Mouse (Mus musculus): ENCODE data around the gene Kiz.

Kiz gene

DNA sequence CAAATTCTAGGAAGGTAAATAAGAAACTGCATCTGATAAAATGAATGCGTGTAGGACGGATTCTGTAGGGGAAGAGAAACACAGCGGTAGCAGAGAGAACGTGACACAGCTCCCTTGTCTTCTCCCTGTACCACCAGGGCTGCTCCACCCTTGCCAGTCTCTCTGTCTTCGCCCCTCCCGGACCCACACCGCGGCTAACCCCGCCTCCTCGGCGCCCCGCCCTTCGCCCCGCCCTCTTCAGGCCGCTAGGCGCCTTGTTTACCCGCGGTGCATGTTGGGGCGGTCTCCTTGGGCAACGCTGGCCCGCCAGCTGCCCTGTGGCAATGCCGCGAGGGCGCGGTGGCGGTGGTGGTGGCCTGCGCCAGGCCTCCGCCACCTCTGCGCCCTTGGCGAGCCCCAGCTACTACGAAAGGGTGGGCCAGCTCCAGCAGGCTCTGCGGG, at the start of gene Kiz:
Kiz (plus strand) TSS at position 266 of the 441 bp plus-strand sequence.
- DNase-seq (ENCODE audit: low read depth): peak; percentile 77

DNA sequence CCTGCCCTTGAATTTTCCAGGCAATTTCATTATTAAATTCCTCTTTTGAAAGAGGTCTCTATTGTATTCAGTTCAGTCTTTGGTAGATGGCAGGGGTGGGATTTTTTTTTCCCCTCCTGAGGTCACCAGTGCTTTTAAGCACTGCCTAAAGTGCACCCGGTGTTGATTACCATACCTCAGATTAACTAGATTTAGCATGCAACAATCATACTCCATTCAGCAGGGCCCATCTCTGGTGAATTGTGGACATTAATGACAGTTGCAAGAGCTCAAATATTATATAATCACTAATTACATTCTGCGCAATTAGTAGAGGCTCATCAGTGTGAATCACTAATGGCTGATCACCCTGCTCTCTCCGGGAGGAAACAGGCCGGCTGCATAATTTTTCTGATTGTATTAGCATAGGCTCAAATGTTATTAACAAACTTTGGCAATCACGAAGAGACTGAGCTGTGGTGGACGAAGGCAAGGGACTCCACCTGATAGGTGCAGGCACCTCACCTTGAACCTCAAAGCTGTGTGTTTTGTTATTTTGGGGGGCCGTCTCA, 45.9 kb upstream of the Kiz start:
- DNase-seq (ENCODE audit: low read depth): no peak

DNA sequence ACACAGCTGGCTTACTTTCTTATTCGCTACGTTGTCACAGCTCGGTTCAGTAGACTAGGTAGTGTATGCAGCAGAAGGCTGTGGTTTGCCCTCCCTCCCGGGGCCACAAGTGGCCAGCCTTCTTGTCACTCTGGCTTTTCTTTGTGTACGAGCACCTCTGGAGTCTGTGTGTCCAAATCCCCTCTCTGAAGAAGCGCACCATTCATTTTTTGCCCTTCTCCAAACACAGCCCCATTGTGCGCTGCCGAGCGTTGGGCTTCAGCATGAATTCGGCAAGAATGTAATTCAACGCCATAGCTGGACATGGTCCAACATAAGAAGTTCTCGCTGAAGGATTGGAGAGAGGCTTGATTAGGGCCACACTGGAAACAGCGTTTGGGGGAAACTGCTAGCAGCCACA, 45.0 kb upstream of the Kiz start:
- peak; percentile 8 for DNase-seq (ENCODE audit: low read depth)

DNA sequence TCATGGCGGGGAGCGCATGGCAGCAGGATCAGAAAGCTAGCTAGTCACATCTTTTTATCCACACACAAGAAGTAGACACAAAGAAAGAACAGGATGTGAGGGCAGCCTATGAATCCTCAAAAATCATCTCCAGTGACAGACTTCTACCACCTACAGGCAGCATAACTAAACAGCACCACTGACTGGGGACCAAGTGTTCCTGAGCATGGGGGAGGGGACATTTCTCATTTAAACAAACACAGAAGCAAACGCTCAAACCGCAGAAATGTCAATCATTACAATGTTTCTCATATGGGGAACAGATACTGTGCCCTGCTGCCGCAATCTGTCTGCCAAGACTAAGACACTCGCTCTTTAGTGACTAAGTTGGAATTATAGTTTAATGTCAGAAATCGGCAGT, 40.7 kb upstream of the Kiz start:
- DNase-seq (ENCODE audit: low read depth): no peak

DNA sequence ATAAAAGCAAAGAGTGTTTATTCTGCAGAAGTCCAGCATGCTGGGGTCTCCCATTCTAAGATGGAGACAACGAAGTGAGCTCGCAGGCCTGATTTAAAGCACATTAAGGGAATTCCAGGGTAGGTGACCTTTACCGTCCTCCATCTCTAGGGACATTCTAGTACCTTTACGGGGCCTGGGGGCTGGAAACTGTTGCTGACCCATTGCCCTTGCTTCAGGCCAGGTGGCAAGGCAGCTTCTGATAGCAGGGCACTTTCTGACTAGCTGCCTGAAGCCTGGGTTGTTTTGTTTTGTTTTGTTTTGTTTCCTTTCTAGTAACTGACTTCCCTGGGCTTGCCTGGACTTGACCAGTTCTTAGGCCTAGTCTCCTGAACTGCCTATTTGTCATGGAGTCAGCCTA, 36.6 kb upstream of the Kiz start:
- DNase-seq (ENCODE audit: low read depth): no peak

DNA sequence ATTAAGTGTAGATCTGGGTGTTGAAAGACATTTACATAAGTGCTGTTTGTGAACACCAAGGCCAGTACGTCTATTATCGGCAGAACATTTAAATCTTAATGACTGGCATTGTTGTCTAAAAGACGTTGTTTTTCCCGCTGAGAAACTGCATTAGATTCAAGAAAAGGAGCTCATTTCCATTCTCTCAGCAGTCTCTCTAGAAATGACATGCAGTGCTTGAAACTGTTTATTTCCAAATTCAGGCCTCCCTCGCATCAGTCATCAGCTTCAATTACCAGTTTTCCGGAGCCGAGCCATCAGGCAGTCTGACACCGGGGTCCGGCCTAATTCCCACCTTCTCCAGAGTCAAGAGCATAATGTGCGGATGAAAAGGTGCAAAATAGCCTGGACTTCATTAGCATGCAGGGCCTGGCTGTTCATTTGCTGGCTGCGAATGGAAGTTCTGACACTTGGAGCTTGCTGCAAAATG, 32.1 kb upstream of the Kiz start:
- no peak for DNase-seq (ENCODE audit: low read depth)

DNA sequence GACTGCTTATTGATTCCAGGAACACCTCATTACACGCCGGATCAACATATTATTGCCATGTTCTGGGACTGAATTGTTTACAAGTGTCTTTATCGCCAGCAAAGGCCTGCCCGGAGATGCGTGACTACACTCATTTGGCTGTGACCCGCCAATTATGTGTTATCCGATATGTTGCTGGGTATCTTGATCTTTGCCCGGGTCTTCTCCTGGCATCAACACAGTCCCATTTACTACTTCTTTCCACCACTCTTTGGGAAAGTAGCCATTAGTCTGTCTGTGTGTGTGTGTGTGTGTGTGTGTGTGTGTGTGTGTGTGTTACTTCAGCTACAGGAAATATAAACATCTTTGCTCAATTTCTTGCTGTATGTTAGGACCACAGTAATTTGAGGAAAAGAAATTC, 31.6 kb upstream of the Kiz start:
- no peak for DNase-seq (ENCODE audit: low read depth)

DNA sequence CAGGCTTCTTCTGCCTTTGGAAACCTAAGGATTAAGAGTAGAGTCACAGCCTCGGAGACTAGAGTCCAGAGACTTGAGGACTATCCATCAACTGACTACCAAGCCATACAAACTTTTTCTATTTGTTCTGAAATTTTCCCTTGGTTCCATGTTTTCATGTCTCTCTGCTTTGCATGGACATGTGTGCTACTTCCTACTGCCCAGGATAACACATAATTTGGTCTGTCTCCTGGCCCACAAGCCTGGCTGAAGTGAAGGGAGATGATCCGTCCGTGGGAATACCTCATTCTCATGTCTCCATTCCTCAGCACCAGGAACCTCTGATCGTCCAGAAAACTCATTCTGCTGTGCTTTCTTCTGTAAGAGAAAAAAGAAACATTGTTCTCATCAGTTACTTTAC, 27.7 kb upstream of the Kiz start:
- DNase-seq (ENCODE audit: low read depth): no peak

DNA sequence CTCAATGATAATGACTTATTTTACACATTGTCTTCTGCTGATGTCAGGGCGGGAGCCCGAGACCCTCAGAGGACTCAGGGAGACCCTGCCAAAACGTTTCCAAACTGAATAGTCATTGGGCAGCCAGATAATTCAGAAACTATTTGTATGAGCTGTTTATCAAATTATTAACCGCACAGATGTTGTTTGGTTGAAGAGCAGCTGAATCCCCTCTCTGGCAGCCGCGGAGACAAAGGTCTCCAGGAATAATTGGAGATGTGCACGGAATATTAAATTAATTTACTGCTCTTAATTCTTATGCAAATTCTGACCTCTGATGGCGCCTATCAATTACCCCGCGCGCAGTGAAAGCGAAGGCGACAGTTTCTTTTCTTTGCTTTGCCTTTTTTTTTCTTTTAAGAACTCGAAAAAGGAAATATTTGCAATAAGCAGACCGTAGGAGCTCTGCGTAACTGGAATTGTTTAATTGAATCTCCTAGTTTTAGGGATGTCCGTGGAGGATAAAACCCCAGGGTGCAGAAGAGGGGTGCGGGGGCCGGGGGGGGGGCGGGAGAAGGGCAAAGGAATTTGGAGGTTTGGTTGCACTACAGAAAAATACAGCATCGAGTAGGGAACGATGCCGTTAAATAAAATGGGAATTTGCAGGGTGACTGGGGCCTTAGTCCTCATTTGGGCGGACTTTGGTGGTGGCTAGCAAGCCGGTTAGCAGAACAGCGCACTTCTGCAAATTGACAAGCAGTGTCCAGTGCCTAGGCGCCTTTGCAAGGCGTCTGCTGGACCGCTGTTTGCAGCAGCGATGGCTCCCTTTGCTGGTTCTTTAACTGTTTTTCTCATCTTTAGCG, 22.2 kb upstream of the Kiz start:
- no peak for DNase-seq (ENCODE audit: low read depth)

DNA sequence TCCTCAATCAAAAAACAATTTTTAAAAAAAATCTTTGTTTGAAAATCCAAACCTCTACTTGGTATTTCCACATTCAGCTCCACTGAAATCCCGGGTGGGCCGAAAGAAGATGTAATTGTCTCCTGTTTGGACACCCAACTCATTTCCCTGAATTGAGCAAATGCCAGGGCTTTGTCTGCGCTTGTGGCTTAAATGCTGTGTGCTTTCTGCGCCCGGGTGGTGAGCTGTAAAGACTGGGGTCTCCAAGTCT, 21.7 kb upstream of the Kiz start:
- no peak for DNase-seq (ENCODE audit: low read depth)

DNA sequence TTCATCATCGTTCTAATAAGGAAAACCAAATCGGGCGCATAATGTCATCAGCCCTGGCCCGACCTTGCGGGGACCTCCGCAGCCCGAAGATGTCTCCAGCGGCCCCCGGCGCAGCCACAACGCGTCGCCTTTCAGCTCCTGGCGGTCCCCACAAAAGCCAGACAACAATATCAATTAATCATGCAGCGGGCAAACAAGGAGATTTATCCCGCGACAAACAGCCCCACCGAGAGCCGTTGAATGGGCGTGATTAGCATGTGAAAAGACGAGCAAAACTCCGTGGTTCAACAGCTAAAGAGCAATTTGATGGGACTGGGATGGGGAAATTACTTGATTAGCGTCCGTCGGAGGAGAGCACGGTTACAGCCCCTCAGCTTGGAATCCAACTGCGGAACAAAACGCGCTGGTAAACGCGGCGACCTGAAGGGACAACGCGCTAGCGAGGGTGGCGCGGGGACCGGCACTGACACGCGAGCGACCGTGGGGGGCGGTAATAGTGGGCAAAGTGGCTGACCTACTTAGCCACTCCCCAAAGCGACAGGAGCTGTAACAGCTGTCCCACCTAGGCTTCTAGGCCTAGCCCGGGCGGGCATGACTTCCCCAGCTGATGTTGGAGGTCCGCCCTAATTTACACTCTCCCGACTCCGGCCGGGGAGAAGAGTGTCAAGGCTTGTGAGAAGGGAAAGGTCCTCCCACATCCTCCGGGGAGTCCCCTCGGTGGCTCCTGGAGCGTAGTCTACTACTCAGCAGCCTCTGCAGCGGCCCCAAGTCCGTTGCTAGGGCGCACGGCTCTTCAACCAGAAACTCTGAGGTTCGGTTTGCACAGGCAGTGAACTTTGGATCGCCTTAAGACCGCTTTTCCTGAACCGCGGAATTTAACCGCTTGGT, 21.1 kb upstream of the Kiz start:
- DNase-seq (ENCODE audit: low read depth): no peak

DNA sequence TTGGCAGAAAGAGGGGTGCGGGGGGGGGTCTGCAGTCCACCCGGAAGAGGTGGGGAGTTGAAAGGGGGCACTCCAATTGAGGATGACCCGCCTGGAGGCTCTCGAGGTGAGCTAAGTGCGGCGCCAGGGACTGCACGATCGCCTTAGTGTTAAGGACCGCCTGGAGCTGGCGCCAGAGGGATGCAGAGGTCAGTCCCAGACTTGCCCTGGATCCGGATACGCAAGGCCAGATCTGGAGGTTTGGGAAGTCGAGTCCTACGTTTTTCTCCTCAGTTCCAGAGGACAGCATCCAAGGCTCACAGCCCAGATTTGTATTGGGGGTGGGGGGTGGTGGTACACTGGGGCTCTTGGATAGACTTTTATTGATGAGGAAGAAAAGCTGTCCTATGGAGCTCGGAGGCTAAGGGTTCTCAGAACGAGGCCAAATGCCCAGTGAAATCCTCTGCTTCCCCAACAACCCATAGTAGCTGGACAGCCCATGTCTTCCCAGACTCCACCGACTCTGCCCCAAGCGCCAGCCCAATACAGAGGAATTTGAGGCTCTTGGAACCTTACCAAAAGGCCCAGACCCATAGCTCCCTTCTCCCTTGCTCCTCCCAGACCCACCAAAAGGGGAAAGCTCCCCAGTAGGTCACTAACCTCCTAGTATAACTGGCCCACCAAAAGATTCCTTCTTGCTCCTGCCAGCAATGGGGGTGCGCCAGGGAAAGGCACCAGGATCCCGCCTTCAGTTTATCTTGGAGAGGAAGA, 20.2 kb upstream of the Kiz start:
- no peak for DNase-seq (ENCODE audit: low read depth)

DNA sequence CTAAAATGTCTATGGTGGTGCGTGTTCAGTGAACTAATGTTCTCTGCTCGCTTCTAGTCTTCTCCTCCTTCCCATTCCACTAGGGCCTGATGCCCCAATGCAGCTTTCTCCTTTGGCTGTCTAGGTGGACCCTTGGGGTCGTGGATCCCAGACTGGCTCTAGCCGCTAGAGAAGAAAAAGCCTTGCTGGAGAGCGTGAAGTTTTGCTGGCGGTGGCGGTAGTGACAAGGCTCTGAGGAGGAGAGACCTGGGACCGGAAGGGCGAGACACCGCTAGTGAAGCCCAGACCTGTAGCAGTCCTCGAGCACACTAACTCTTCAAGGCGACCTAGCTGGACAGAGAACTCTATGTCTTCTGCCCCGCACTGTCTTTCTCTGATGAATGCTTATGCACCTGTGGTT, 19.4 kb upstream of the Kiz start:
- DNase-seq (ENCODE audit: low read depth): no peak

DNA sequence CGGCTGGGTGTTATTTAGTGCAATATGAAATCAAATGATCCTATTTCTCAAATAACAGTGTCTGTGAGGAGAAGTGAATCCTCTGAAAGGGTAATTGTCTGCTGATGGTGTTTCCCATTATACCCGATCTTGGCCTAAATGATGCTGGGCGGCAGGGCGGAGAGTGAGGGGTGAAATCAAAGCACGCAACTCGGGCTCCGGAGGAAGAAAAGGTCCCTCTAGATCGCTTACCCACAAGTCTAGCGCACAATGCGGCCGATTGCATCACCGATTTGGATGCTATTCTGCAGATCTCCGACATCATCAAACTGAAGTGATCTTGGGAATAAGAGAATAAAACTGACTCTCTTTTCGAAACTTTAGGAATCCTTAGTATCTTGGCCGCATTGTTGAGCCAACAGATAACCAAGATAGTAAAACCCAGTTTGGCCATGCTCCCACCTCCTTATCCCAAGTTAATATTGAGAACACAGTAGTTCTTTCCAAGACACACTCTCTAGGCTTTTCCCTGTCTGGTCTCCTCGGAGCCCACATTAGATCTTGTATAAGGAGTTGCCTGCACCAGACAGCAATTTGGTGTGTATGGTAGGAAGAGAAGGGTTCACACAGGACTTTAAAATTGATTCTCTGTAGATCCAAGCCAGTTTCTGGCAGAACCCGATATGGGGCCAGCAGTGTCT, 18.7 kb upstream of the Kiz start:
- DNase-seq (ENCODE audit: low read depth): no peak

DNA sequence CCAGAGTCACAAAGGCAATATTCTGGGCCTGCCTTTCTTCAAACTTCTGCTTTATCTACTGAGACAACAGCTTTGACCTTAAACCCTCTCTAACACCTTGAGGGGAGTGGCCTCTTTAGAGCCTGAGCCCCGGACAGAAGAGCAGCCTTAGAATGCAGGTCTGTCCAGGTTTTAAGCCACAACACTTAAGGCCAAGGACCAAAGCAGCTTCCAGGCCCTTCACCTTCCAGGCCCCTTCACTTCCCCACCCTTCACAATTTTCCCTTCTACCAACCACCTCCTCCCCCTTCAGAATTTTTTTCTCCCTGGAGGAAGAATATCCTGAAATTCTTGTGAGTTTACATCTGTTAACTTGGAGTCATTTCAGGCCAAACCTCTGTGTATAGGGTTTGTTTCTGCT, 18.0 kb upstream of the Kiz start:
- no peak for DNase-seq (ENCODE audit: low read depth)

DNA sequence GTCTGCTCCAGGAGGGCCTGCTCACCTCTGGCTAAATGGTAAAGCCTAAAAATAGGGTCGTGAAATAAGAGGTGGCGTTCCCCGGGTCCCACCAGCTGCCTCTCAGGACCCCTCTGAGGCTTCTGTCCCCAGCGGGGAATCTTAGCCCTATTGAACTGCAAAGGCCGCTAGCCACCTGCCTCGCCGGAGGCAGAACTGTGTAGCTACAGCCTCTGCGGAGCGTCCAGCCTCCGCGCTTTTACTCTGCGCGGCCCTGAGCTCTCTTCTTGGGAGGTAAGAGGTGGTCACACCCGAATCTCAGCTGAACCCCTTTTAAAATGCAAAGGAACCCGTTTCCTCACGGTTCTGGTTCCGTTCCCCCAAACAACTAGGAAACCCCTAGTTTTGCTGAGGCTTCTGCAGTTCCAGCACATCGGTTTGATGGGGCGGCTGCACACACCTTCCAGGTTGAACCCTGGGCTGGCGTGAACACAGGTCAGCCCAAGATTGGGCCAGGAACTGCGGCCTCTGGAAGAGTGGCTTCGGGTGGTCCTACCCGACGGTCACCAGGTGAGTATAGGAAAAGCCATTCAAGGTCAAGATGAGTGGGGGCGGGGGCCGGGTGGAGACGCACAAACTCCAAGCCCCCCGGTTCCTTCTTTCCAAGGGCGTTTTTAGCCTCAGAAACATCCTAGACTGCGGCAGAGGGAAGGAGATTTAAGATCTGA, 16.9 kb upstream of the Kiz start:
- DNase-seq (ENCODE audit: low read depth): no peak

DNA sequence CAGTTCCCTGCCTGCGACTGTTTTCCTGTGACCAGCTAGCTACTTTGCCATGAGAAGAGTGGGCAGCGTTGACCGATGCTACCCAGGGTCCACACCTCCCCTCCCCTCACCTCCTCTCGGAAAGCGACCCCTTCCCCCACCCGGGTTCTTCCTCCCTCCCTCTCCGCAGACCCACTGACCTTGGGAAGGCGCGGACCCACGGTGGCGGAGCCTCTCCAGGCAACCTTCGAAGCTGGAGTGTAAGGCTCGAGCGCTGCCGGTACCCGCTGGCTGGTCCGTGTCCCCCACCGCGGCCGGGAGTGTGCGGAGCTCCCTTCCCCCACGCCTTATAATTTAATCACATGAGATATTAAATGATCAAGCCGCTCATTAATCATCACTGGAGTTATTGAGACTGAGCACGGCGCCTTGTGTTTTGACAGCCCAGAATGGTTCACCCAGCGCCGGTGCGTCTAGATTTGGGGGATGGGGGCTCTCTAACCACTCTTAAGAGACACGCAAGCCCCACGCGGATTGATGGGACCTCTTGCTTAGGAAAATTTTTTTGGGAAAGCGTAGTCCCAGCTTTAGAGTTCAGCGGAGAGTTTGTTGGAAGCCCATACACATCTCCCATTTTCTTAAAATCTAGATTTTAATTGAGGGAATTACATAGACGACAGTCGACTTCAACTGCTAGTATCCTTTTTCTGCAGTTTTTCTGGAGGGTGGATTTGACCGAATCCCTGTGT, 16.2 kb upstream of the Kiz start:
- no peak for DNase-seq (ENCODE audit: low read depth)

DNA sequence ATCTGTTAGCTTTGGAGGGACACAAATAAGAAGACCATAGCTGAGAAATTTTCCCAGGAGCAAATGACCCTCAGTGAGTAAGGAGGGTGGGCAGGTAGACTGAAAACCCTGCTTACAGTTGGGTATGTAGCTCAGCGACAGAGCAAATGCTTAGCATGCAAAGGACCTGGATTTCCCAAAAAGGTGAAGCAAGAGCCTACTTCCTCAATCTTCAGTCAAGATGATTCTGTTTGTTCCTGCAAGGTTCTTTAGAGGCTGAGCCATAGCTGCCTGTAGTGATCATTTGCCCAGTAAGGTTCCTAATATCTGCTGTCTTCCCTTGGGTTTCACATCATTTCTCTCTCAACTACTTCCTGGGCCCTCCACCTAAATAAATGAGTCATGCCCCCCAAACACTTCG, 7.8 kb upstream of the Kiz start:
- DNase-seq (ENCODE audit: low read depth): no peak

DNA sequence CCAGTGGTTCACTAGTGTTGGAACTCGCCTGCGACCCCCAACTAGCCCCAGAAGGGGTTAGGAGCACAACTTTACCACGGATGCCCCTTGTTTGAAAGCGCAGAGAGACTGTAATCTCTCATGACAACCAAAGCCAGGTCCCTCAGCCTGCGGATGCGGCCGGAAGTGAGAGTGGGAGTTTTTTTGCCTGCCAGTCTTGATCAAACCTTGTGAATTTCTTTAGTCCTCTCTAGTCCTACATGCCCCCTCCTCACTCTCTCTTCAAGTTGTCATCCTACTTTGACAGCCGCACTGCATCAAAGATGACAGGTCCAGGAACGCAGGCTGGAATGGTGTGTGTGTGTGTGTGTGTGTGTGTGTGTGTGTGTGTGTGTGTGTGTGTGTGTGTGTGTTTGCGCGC, 456 bp downstream of the Kiz start:
- DNase-seq (ENCODE audit: low read depth): no peak

DNA sequence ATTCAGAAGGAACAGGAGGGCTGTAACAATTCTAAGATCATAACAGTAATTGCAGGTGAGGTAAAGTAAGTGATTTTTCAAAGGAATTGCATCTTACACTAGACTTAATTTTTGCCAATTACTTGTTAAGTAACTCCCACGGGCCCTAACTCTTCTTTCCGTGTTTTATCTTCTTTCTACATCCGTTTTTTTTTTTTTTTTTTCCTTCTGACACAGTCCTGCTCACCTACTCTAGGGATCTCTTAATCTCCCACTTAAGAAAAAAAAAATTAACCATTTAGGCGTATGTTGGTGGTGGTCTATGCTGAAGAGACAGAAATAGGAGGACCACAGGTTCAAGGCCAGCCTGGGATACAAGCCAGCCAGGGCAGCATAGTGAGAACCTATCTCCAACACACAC, 1.2 kb downstream of the Kiz start:
- no peak for DNase-seq (ENCODE audit: low read depth)

DNA sequence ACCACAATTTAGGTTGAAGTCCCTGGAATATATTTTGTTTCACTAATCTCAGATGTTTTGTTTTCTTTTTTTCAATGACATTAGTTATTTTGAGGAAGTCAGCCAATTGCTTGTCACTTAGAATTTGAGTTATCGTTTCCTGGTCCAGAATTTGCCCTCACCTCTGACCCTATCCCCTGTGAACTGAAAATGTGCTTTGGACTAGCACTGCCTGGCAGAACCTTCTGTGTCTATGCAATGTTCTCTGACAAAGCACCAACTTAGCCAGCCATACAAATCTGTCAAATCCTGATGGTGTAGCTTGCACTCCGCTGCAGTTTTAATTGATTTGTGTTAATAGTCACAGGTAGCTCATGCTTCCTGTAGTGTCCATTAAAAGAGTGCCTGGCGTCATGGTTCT, 10.1 kb downstream of the Kiz start:
- no peak for DNase-seq (ENCODE audit: low read depth)
